Mouse (Mus musculus): ENCODE results near the gene Peg10. TPM values are rescaled to one million over a fixed set of nuclear protein-coding genes. Genes with fewer than 3 reads are reported as not detected.

Peg10 gene
- 55.9 and 62.9 TPM in 2 replicates for total RNA-seq (2014; rRNA removed)
- 4.7 and 6.7 TPM in 2 replicates for polyA plus RNA-seq (2015; fragmentation: Nextera tagmentation; extraction: Ambion mirVana)

DNA sequence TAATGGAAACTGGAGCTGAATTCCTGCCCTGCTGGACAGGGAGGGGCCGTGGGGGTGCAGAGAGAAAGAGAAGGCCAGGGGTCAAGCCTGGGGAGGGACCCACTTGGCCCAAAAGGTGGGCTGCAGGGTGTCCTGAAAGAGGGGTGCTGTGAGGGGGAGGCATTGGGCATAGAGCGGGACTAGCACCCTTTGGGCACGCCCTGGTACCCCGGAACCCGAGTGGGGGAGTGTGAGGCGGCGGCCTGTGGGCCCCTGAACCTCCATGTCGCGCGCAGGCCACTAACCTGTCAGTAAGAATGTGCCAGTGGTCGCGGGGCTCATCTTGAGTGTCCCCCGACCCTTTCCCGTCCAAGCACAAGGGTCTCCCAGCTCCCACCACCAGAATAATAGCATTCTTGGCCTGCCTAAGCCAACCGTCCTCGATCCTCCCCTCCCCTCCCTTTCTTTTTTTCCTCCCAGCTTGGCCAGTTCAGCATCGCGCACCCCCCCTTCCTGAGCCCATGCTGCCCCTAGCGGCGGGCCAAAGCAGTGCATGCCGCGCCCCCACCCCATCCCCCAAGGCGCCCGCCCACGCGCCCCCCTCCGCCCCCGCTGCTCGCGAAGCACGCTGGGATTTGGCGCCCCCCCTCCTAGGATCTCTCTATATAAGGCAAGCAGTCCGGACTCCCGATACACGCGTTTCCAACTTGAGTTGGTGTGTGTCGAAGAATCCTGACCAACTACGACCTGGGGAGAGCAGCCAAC is at the start of gene Peg10, which contains the start of gene Sgce:
Gene Peg10 (plus strand): TSS at position 611 of the 744 bp plus-strand sequence.
Gene Sgce (minus strand): TSS at position 512 of the 744 bp plus-strand sequence.
- no peaks in the 10 kb centered on the region for H3K27me3 ChIP-seq (ENCODE audit: insufficient read depth, low read length)
- peak; percentile 74 for TF ChIP-seq CTCF (IDR thresholded peaks at IDR 0.05)
- H3K27ac ChIP-seq (ENCODE audit: low read depth, low read length): peak within 1 kb of the TSS; percentile 83
- peak within 1 kb of the TSS; percentile 57 for H3K4me2 ChIP-seq (ENCODE audit: low read depth, low read length, poor library complexity, severe bottlenecking)
- WGBS: 54% methylated on average over 32 of the region's 38 CpGs
- H3K36me3 ChIP-seq (ENCODE audit: insufficient read depth, low read length): no peaks in the 10 kb centered on the region
- H3K9ac ChIP-seq (replicated peaks; ENCODE audit: low read length, poor library complexity, severe bottlenecking): peak within 1 kb of the TSS; percentile 71
- DNase-seq (ENCODE audit: low spot score) (peak; percentile 77), ATAC-seq (ENCODE audit: low FRiP score) (peak; percentile 63)
- no peaks in the 10 kb centered on the region for H3K9me3 ChIP-seq (ENCODE audit: low read length)
- H3K4me3 ChIP-seq (ENCODE audit: low read depth, low read length): peak within 1 kb of the TSS; percentile 42
- no peaks in the 10 kb centered on the region for H3K4me1 ChIP-seq (ENCODE audit: insufficient read depth, low read length)

DNA sequence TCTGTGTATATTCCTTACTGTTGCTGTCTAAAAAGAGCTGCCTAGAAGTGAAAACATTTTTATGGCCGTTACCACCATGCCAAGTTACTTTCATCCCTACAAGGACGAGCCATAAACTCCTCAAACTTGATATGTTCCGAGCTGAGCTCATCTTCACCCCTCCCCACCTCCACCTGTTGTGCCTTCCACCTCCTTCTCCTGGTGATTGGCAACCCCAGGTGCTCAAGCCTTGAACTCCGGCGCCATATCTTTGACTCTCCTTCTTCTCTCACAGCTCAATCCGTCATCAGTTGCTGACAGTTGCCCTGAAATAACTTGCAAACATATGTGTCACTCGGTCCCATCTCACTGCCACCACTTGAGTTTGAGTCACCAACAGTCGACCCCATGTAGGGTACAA is 45.5 kb upstream of the Peg10 start:
- 94% methylated on average over 8 of the region's 8 CpGs for WGBS
- no peak for TF ChIP-seq CTCF (IDR thresholded peaks at IDR 0.05)
- no peaks in the 10 kb centered on the region for H3K36me3 ChIP-seq (ENCODE audit: insufficient read depth, low read length)
- H3K9me3 ChIP-seq (ENCODE audit: low read length): no peaks in the 10 kb centered on the region
- H3K4me1 ChIP-seq (ENCODE audit: insufficient read depth, low read length): no peaks in the 10 kb centered on the region
- no peak overlapping the region for H3K4me2 ChIP-seq (ENCODE audit: low read depth, low read length, poor library complexity, severe bottlenecking)
- ATAC-seq (ENCODE audit: low FRiP score) (no peak), DNase-seq (ENCODE audit: low spot score) (no peak)
- H3K27ac ChIP-seq (ENCODE audit: low read depth, low read length): no peak overlapping the region
- no peak overlapping the region for H3K4me3 ChIP-seq (ENCODE audit: low read depth, low read length)
- no peak overlapping the region for H3K9ac ChIP-seq (replicated peaks; ENCODE audit: low read length, poor library complexity, severe bottlenecking)
- H3K27me3 ChIP-seq (ENCODE audit: insufficient read depth, low read length): no peaks in the 10 kb centered on the region

GRCm38 (mm10) chr6:4703908-4704307 is 43.2 kb upstream of the Peg10 start:
- H3K9ac ChIP-seq (replicated peaks; ENCODE audit: low read length, poor library complexity, severe bottlenecking): no peak overlapping the region
- no peaks in the 10 kb centered on the region for H3K9me3 ChIP-seq (ENCODE audit: low read length)
- H3K4me1 ChIP-seq (ENCODE audit: insufficient read depth, low read length): no peaks in the 10 kb centered on the region
- WGBS: 73% methylated on average over 7 of the region's 7 CpGs
- H3K27me3 ChIP-seq (ENCODE audit: insufficient read depth, low read length): no peaks in the 10 kb centered on the region
- DNase-seq (ENCODE audit: low spot score) (no peak), ATAC-seq (ENCODE audit: low FRiP score) (no peak)
- H3K4me2 ChIP-seq (ENCODE audit: low read depth, low read length, poor library complexity, severe bottlenecking): no peak overlapping the region
- no peaks in the 10 kb centered on the region for H3K36me3 ChIP-seq (ENCODE audit: insufficient read depth, low read length)
- TF ChIP-seq CTCF (IDR thresholded peaks at IDR 0.05): no peak
- H3K4me3 ChIP-seq (ENCODE audit: low read depth, low read length): no peak overlapping the region
- no peak overlapping the region for H3K27ac ChIP-seq (ENCODE audit: low read depth, low read length)

- H3K4me1 ChIP-seq (ENCODE audit: insufficient read depth, low read length): no peaks in the 10 kb centered on the region
- H3K9me3 ChIP-seq (ENCODE audit: low read length): no peaks in the 10 kb centered on the region
- no peak for DNase-seq (ENCODE audit: low spot score)
- H3K4me2 ChIP-seq (ENCODE audit: low read depth, low read length, poor library complexity, severe bottlenecking): no peak overlapping the region
- H3K4me3 ChIP-seq (ENCODE audit: low read depth, low read length): no peak overlapping the region
- no peak for ATAC-seq (ENCODE audit: low FRiP score)
- H3K36me3 ChIP-seq (ENCODE audit: insufficient read depth, low read length): no peaks in the 10 kb centered on the region
- no peak overlapping the region for H3K27ac ChIP-seq (ENCODE audit: low read depth, low read length)
- TF ChIP-seq CTCF (IDR thresholded peaks at IDR 0.05): no peak
- no peak overlapping the region for H3K9ac ChIP-seq (replicated peaks; ENCODE audit: low read length, poor library complexity, severe bottlenecking)
- 88% methylated on average over 5 of the region's 5 CpGs for WGBS
- H3K27me3 ChIP-seq (ENCODE audit: insufficient read depth, low read length): no peaks in the 10 kb centered on the region
Measured at GRCm38 (mm10) chr6:4706415-4706814, 40.7 kb upstream of the Peg10 start.

- no peaks in the 10 kb centered on the region for H3K27me3 ChIP-seq (ENCODE audit: insufficient read depth, low read length)
- DNase-seq (ENCODE audit: low spot score) (no peak), ATAC-seq (ENCODE audit: low FRiP score) (no peak)
- H3K4me3 ChIP-seq (ENCODE audit: low read depth, low read length): no peak overlapping the region
- TF ChIP-seq CTCF (IDR thresholded peaks at IDR 0.05): no peak
- no peaks in the 10 kb centered on the region for H3K9me3 ChIP-seq (ENCODE audit: low read length)
- 87% methylated on average over 1 of the region's 1 CpGs for WGBS
- no peak overlapping the region for H3K27ac ChIP-seq (ENCODE audit: low read depth, low read length)
- H3K4me1 ChIP-seq (ENCODE audit: insufficient read depth, low read length): no peaks in the 10 kb centered on the region
- H3K4me2 ChIP-seq (ENCODE audit: low read depth, low read length, poor library complexity, severe bottlenecking): no peak overlapping the region
- no peak overlapping the region for H3K9ac ChIP-seq (replicated peaks; ENCODE audit: low read length, poor library complexity, severe bottlenecking)
- no peaks in the 10 kb centered on the region for H3K36me3 ChIP-seq (ENCODE audit: insufficient read depth, low read length)
Measured at GRCm38 (mm10) chr6:4708971-4709370, 38.1 kb upstream of the Peg10 start.

DNA sequence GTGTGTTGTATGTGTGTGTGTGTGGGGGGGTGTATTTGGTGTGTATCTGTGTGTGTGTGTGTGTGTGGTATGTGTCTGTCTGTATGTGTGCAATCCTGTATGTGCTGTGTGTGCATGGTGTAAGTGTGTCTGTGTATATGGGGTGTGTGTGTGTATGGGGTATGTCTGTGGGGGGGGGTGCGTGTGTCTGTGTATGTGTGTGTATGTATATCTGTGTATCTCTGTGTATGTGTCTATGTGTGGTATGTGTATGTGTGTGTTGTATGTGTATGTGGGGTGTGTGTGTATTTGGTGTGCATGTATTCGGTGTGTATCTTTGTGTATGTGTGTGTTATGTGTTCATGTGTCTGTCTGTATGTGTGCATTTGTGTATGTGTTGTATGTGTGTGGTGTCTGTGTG is 30.9 kb upstream of the Peg10 start:
- Histone ChIP-seq H3K4me3 (ENCODE audit: low read depth, low read length) (no peak overlapping the region), H3K27me3 (ENCODE audit: insufficient read depth, low read length) (no peaks in the 10 kb centered on the region), H3K27ac (ENCODE audit: low read depth, low read length) (no peak overlapping the region), H3K4me2 (ENCODE audit: low read depth, low read length, poor library complexity, severe bottlenecking) (no peak overlapping the region), H3K4me1 (ENCODE audit: insufficient read depth, low read length) (no peaks in the 10 kb centered on the region), H3K36me3 (ENCODE audit: insufficient read depth, low read length) (no peaks in the 10 kb centered on the region), H3K9me3 (ENCODE audit: low read length) (no peaks in the 10 kb centered on the region), H3K9ac (replicated peaks; ENCODE audit: low read length, poor library complexity, severe bottlenecking) (no peak overlapping the region)
- DNase-seq (ENCODE audit: low spot score) (no peak), ATAC-seq (ENCODE audit: low FRiP score) (no peak)
- WGBS: 100% methylated on average over 2 of the region's 2 CpGs
- no peak for TF ChIP-seq CTCF (IDR thresholded peaks at IDR 0.05)

Measured in midbrain, postnatal 0 days (tissue).